Mouse (Mus musculus): ENCODE data around the gene Pla2g16. TPM values are rescaled to one million over a fixed set of nuclear protein-coding genes. Genes with fewer than 3 reads are reported as not detected.

The Pla2g16 gene
- total and polyA plus RNA-seq, 2 experiments from 2014 or later: 6.0 to 6.6 TPM

GRCm38 (mm10) chr19:7598481-7598880, 41.2 kb downstream of the Pla2g16 start:
- Histone ChIP-seq H3K27ac (ENCODE audit: low read depth, low read length) (no peak overlapping the region), H3K4me1 (ENCODE audit: insufficient read depth) (no peaks in the 10 kb centered on the region), H3K36me3 (ENCODE audit: insufficient read depth) (no peaks in the 10 kb centered on the region), H3K4me2 (ENCODE audit: low read depth) (no peak overlapping the region), H3K9me3 (ENCODE audit: low read length) (no peaks in the 10 kb centered on the region), H3K4me3 (ENCODE audit: low read depth, low read length) (no peak overlapping the region), H3K27me3 (ENCODE audit: insufficient read depth, low read length) (no peaks in the 10 kb centered on the region), H3K9ac (no peak overlapping the region)
- no peak for ATAC-seq
- no peak for DNase-seq
- WGBS: 58% methylated on average over 4 of the region's 4 CpGs
- no peak for TF ChIP-seq CTCF (IDR thresholded peaks at IDR 0.05; ENCODE audit: low read depth)

DNA sequence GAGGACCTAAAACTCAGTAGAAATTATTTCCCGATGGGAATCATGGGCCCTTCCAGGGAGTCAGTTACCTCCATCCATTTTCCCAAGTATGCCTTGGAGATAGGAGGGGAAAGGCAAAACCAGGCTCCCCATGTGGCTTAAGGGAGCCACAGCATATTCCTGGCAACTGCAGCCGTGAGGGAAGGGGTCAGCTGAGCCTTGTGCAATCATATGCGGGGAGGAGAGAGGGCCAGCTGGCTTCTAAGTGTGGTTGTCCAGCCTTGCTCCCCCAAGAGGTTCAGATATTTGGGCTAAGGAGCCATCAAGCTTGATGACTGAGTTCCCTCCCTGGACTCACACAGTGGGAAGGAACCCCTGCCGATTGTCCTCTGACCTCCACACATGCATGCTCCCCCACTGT, 44.3 kb downstream of the Pla2g16 start:
- no peak for DNase-seq
- Histone ChIP-seq H3K4me2 (ENCODE audit: low read depth) (no peak overlapping the region), H3K9ac (no peak overlapping the region), H3K4me3 (ENCODE audit: low read depth, low read length) (no peak overlapping the region), H3K27me3 (ENCODE audit: insufficient read depth, low read length) (no peaks in the 10 kb centered on the region), H3K27ac (ENCODE audit: low read depth, low read length) (no peak overlapping the region), H3K36me3 (ENCODE audit: insufficient read depth) (no peaks in the 10 kb centered on the region), H3K9me3 (ENCODE audit: low read length) (no peaks in the 10 kb centered on the region), H3K4me1 (ENCODE audit: insufficient read depth) (peaks cover 4% of the 10 kb centered on the region; the same call in 1 of the 2 replicates)
- 78% methylated on average over 4 of the region's 4 CpGs for WGBS
- TF ChIP-seq CTCF (IDR thresholded peaks at IDR 0.05; ENCODE audit: low read depth): no peak
- no peak for ATAC-seq

- Histone ChIP-seq H3K4me3 (ENCODE audit: low read depth, low read length) (no peak overlapping the region), H3K9ac (no peak overlapping the region), H3K4me1 (ENCODE audit: insufficient read depth) (peaks cover 11% of the 10 kb centered on the region; the same call in 1 of the 2 replicates), H3K27ac (ENCODE audit: low read depth, low read length) (no peak overlapping the region), H3K27me3 (ENCODE audit: insufficient read depth, low read length) (no peaks in the 10 kb centered on the region), H3K36me3 (ENCODE audit: insufficient read depth) (no peaks in the 10 kb centered on the region), H3K9me3 (ENCODE audit: low read length) (no peaks in the 10 kb centered on the region), H3K4me2 (ENCODE audit: low read depth) (no peak overlapping the region)
- DNase-seq: no peak
- TF ChIP-seq CTCF (IDR thresholded peaks at IDR 0.05; ENCODE audit: low read depth): no peak
- ATAC-seq: no peak
- 97% methylated on average over 10 of the region's 10 CpGs for WGBS
Observed at GRCm38 (mm10) chr19:7604107-7604506, 46.8 kb downstream of the Pla2g16 start.

GRCm38 (mm10) chr19:7605013-7605412, 47.8 kb downstream of the Pla2g16 start:
- Histone ChIP-seq H3K9me3 (ENCODE audit: low read length) (no peaks in the 10 kb centered on the region), H3K4me2 (ENCODE audit: low read depth) (no peak overlapping the region), H3K27me3 (ENCODE audit: insufficient read depth, low read length) (no peaks in the 10 kb centered on the region), H3K4me3 (ENCODE audit: low read depth, low read length) (no peak overlapping the region), H3K36me3 (ENCODE audit: insufficient read depth) (no peaks in the 10 kb centered on the region), H3K9ac (no peak overlapping the region), H3K27ac (ENCODE audit: low read depth, low read length) (no peak overlapping the region), H3K4me1 (ENCODE audit: insufficient read depth) (peaks cover 11% of the 10 kb centered on the region; the same call in 1 of the 2 replicates)
- ATAC-seq (no peak), DNase-seq (no peak)
- no peak for TF ChIP-seq CTCF (IDR thresholded peaks at IDR 0.05; ENCODE audit: low read depth)

DNA sequence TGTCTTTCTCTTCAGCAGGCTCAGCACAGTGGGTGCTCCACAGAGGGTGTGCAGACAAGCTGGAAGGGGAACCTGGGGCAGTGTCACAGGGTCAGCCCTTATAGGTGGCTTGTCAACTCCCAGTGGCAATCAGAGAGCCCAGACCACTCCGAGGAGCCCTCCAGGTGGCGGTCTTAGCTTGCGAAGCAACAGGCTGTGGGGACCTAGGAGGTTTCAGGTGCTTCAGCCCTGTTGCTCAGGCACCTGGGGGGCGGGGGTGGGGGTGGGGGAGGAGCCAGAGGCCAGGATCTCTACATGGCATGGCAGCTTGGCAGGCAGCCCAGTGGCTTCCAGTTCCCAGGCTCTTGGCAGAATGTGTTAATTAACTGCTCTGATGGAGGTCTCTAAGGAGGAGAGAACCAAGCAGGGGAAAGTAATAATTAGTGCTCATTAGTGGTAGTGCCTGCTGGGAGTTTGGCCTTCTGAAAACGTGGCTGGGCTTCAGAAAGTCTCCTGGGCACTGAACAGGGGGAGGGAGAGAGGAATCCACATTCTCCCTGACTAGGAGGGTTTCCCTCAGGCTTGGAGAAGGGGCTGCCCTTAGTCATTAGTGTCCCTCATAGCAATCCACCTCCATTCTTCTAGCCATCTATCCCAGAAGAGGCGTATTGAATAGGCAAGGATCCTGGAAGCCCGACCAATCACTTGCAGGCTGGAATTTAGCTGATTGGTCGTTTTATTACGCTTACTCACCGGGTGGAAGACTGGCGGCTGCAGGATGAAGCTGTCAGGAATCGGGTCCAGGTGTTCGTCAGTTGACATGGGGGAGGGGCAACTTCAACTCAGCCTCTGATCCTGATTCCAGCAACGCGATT, 48.9 kb downstream of the Pla2g16 start:
- peak; percentile 83 for DNase-seq
- TF ChIP-seq CTCF (IDR thresholded peaks at IDR 0.05; ENCODE audit: low read depth): 0 out of 2 replicates have a peak, but pooled peaks have one; percentile 13
- Histone ChIP-seq H3K4me1 (ENCODE audit: insufficient read depth) (peaks cover 11% of the 10 kb centered on the region; the same call in 1 of the 2 replicates), H3K27me3 (ENCODE audit: insufficient read depth, low read length) (no peaks in the 10 kb centered on the region), H3K36me3 (ENCODE audit: insufficient read depth) (no peaks in the 10 kb centered on the region), H3K4me3 (ENCODE audit: low read depth, low read length) (peak overlapping the region; percentile 38), H3K27ac (ENCODE audit: low read depth, low read length) (peak overlapping the region; percentile 40; the same call in 1 of the 2 replicates), H3K9ac (peak overlapping the region; percentile 15), H3K9me3 (ENCODE audit: low read length) (no peaks in the 10 kb centered on the region), H3K4me2 (ENCODE audit: low read depth) (peak overlapping the region; percentile 70)
- under 1% methylated on average over 15 of the region's 15 CpGs for WGBS
- ATAC-seq: peak; percentile 88

DNA sequence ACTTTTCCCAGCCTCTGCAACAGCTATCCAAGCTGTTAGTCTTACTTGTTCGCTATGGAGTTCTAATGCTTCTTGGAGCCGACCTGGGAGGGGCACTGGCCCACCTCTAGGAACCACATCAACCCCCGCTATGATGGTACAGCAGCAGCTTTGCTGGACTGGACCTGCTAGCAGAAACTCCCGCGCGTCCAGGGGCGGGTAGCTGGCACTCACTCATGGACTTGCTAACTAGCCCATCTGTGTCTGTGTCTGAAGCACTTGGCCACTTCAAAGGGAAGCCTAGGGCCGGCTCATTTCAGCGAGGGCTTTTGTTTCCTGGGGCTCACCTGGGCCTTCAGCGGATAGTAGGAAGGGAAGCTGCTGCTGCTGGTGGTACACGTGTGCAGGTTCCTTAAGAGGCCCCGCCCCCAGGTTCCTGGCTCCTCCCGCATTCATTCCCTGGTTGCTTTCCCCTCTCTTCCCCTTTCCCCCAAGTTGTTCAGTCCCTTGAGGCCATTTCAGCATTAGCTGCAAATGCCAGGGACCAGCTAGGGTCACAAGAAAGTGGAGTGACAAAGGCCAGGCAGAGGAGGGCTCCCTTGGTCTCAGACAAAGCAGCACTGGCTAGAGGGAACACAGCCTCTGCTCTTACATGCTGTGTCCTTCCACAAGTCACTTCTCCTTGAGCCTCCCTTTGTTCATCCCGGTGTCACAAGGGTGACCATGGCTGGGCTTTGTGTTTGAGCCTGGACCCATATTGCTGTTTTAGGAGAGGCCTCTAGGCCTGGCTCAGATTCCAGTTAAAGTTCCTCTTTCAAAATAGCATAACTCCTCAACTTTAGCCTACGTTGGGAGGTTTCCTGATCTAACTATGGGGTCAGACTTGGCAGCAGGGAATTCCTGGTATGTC, 49.8 kb downstream of the Pla2g16 start, which contains the start of gene Lgals12:
Gene Lgals12, minus strand, starts transcription at position 393 of the 889 bp plus-strand sequence.
- 6% methylated on average over 15 of the region's 15 CpGs for WGBS
- H3K9me3 ChIP-seq (ENCODE audit: low read length): no peaks in the 10 kb centered on the region
- H3K36me3 ChIP-seq (ENCODE audit: insufficient read depth): no peaks in the 10 kb centered on the region
- H3K27me3 ChIP-seq (ENCODE audit: insufficient read depth, low read length): no peaks in the 10 kb centered on the region
- H3K27ac ChIP-seq (ENCODE audit: low read depth, low read length): peak within 1 kb of the TSS; percentile 40; the same call in 1 of the 2 replicates
- peak within 1 kb of the TSS; percentile 15 for H3K9ac ChIP-seq
- TF ChIP-seq CTCF (IDR thresholded peaks at IDR 0.05; ENCODE audit: low read depth): no peak
- peak within 1 kb of the TSS; percentile 70 for H3K4me2 ChIP-seq (ENCODE audit: low read depth)
- peak within 1 kb of the TSS; percentile 38 for H3K4me3 ChIP-seq (ENCODE audit: low read depth, low read length)
- ATAC-seq (peak; percentile 40), DNase-seq (no peak)
- peaks cover 14% of the 10 kb centered on the region; the same call in 1 of the 2 replicates for H3K4me1 ChIP-seq (ENCODE audit: insufficient read depth)

Measured in forebrain, postnatal 0 days (tissue).